Mouse (Mus musculus): Measurements from ENCODE around the gene Selenos. TPM values are rescaled to one million over a fixed set of nuclear protein-coding genes. Genes with fewer than 3 reads are reported as not detected.

The Selenos gene
- polyA plus RNA-seq, 1 experiment from 2014 or later = 145 TPM

GRCm38 (mm10) chr7:66113561-66113960 lies 34.1 kb downstream of the Selenos start:
- Histone ChIP-seq H3K9me3 (replicated peaks; ENCODE audit: low read length) (no peaks in the 10 kb centered on the region), H3K9ac (ENCODE audit: low read depth, low read length) (no peak overlapping the region), H3K4me1 (replicated peaks; ENCODE audit: insufficient read depth, low read length) (0 out of 2 replicates have a peak, but pooled peaks cover 5% of the 10 kb centered on the region), H3K36me3 (ENCODE audit: insufficient read depth, low read length) (no peaks in the 10 kb centered on the region), H3K27me3 (ENCODE audit: insufficient read depth, low read length) (no peaks in the 10 kb centered on the region), H3K4me2 (ENCODE audit: low read length) (no peak overlapping the region), H3K4me3 (replicated peaks; ENCODE audit: low read depth, low read length) (no peak overlapping the region), H3K27ac (no peak overlapping the region)
- no peak for TF ChIP-seq CTCF (IDR thresholded peaks at IDR 0.05; ENCODE audit: low read depth)
- 90% methylated on average over 3 of the region's 3 CpGs for WGBS
- DNase-seq (ENCODE audit: low spot score) (no peak), ATAC-seq (replicated peaks; ENCODE audit: low FRiP score, low read depth) (no peak)

DNA sequence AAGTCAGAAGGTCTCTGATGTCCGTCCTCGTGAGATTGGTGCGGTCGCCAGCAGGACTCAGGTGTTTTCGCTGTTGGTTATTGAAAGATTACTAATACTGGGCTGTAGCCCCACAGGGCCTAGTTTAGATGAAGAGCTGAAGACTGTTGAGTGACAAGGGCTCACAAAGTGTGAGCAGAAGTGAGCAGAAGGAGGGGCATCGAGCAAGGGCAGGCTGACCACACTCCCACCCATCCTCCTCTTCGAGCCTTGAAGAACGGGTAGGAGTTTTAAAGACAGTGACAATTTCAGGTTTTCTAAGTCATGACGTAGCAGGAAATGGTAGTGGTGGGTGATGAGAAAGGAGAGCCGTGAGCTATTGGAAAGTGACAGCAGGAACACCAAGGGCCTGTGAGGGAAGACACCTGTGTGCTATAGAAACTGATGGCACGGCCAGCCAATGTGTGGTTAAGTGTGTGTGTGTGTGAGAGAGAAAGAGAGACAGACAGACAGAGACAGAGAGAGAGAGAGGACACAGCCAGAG lies 36.4 kb downstream of the Selenos start:
- H3K27ac ChIP-seq = no peak overlapping the region
- 60% methylated on average over 11 of the region's 11 CpGs for WGBS
- no peak for TF ChIP-seq CTCF (IDR thresholded peaks at IDR 0.05; ENCODE audit: low read depth)
- H3K36me3 ChIP-seq (ENCODE audit: insufficient read depth, low read length) = no peaks in the 10 kb centered on the region
- no peak overlapping the region for H3K4me2 ChIP-seq (ENCODE audit: low read length)
- no peaks in the 10 kb centered on the region for H3K27me3 ChIP-seq (ENCODE audit: insufficient read depth, low read length)
- H3K4me3 ChIP-seq (replicated peaks; ENCODE audit: low read depth, low read length) = no peak overlapping the region
- no peaks in the 10 kb centered on the region for H3K9me3 ChIP-seq (replicated peaks; ENCODE audit: low read length)
- no peak overlapping the region for H3K9ac ChIP-seq (ENCODE audit: low read depth, low read length)
- no peak for ATAC-seq (replicated peaks; ENCODE audit: low FRiP score, low read depth)
- H3K4me1 ChIP-seq (replicated peaks; ENCODE audit: insufficient read depth, low read length) = peaks cover 9% of the 10 kb centered on the region; the same call in 1 of the 2 replicates
- DNase-seq (ENCODE audit: low spot score) = no peak

- peaks cover 12% of the 10 kb centered on the region; the same call in 1 of the 2 replicates for H3K4me1 ChIP-seq (replicated peaks; ENCODE audit: insufficient read depth, low read length)
- H3K9me3 ChIP-seq (replicated peaks; ENCODE audit: low read length) = no peaks in the 10 kb centered on the region
- no peak overlapping the region for H3K9ac ChIP-seq (ENCODE audit: low read depth, low read length)
- no peak overlapping the region for H3K4me2 ChIP-seq (ENCODE audit: low read length)
- WGBS = 76% methylated on average over 8 of the region's 8 CpGs
- H3K4me3 ChIP-seq (replicated peaks; ENCODE audit: low read depth, low read length) = no peak overlapping the region
- no peak overlapping the region for H3K27ac ChIP-seq
- TF ChIP-seq CTCF (IDR thresholded peaks at IDR 0.05; ENCODE audit: low read depth) = no peak
- ATAC-seq (replicated peaks; ENCODE audit: low FRiP score, low read depth) (no peak), DNase-seq (ENCODE audit: low spot score) (no peak)
- H3K27me3 ChIP-seq (ENCODE audit: insufficient read depth, low read length) = no peaks in the 10 kb centered on the region
- no peaks in the 10 kb centered on the region for H3K36me3 ChIP-seq (ENCODE audit: insufficient read depth, low read length)
These were observed 37.5 kb downstream of the Selenos start for GRCm38 (mm10) chr7:66116906-66117482.

DNA sequence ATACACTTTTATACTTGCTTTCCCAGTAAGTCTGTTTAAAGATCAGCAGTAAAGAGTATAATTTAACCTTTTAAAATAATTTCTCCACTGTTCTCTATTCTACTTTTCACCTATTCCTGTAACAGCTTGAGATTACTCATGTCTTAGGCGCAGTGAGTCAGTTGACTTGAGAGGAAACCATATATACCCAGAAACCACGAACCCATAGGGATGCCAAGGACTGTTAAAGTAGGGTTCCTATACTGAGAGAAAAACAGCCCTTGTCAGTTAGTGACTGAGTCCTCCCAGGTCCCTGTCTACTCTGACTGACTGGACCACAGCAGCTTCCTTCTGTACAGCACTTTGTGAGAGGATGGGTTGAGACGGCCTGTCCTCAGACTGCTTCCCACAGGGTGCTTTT lies 38.6 kb downstream of the Selenos start:
- Histone ChIP-seq H3K27ac (no peak overlapping the region), H3K36me3 (ENCODE audit: insufficient read depth, low read length) (no peaks in the 10 kb centered on the region), H3K27me3 (ENCODE audit: insufficient read depth, low read length) (no peaks in the 10 kb centered on the region), H3K4me1 (replicated peaks; ENCODE audit: insufficient read depth, low read length) (peaks cover 12% of the 10 kb centered on the region; the same call in 1 of the 2 replicates), H3K9ac (ENCODE audit: low read depth, low read length) (no peak overlapping the region), H3K4me3 (replicated peaks; ENCODE audit: low read depth, low read length) (no peak overlapping the region), H3K4me2 (ENCODE audit: low read length) (no peak overlapping the region), H3K9me3 (replicated peaks; ENCODE audit: low read length) (no peaks in the 10 kb centered on the region)
- WGBS = 96% methylated on average over 3 of the region's 3 CpGs
- no peak for DNase-seq (ENCODE audit: low spot score)
- TF ChIP-seq CTCF (IDR thresholded peaks at IDR 0.05; ENCODE audit: low read depth) = no peak
- no peak for ATAC-seq (replicated peaks; ENCODE audit: low FRiP score, low read depth)

GRCm38 (mm10) chr7:66118796-66119195 lies 39.3 kb downstream of the Selenos start:
- TF ChIP-seq CTCF (IDR thresholded peaks at IDR 0.05; ENCODE audit: low read depth) = no peak
- H3K27me3 ChIP-seq (ENCODE audit: insufficient read depth, low read length) = no peaks in the 10 kb centered on the region
- DNase-seq (ENCODE audit: low spot score) = no peak
- no peak overlapping the region for H3K27ac ChIP-seq
- peaks cover 12% of the 10 kb centered on the region; the same call in 1 of the 2 replicates for H3K4me1 ChIP-seq (replicated peaks; ENCODE audit: insufficient read depth, low read length)
- WGBS = 70% methylated on average over 7 of the region's 7 CpGs
- no peak overlapping the region for H3K4me2 ChIP-seq (ENCODE audit: low read length)
- H3K4me3 ChIP-seq (replicated peaks; ENCODE audit: low read depth, low read length) = no peak overlapping the region
- ATAC-seq (replicated peaks; ENCODE audit: low FRiP score, low read depth) = no peak
- H3K36me3 ChIP-seq (ENCODE audit: insufficient read depth, low read length) = no peaks in the 10 kb centered on the region
- no peaks in the 10 kb centered on the region for H3K9me3 ChIP-seq (replicated peaks; ENCODE audit: low read length)
- no peak overlapping the region for H3K9ac ChIP-seq (ENCODE audit: low read depth, low read length)

DNA sequence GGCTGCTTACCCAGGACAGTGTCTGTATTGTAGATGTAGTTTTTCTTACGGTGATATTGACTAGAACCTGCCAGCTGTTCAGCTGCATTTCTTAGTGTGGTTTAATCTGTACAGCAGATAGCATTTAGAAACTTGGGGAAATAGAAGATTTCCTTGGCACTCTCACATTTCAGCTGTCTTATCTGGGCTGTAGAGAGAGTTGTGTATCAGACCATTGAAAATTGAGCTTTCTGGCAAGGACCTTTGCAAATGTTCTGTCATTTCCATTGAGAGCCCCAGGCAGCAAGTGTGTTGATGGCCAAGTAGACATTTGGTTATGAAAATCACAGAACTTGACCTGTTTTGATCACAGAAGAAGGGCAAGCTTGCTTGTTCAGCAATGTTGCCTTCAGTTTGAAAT lies 40.7 kb downstream of the Selenos start:
- H3K9me3 ChIP-seq (replicated peaks; ENCODE audit: low read length) = no peaks in the 10 kb centered on the region
- peaks cover 12% of the 10 kb centered on the region; the same call in 1 of the 2 replicates for H3K4me1 ChIP-seq (replicated peaks; ENCODE audit: insufficient read depth, low read length)
- DNase-seq (ENCODE audit: low spot score) (no peak), ATAC-seq (replicated peaks; ENCODE audit: low FRiP score, low read depth) (no peak)
- H3K27me3 ChIP-seq (ENCODE audit: insufficient read depth, low read length) = no peaks in the 10 kb centered on the region
- H3K27ac ChIP-seq = no peak overlapping the region
- H3K36me3 ChIP-seq (ENCODE audit: insufficient read depth, low read length) = no peaks in the 10 kb centered on the region
- H3K4me2 ChIP-seq (ENCODE audit: low read length) = no peak overlapping the region
- no peak overlapping the region for H3K9ac ChIP-seq (ENCODE audit: low read depth, low read length)
- H3K4me3 ChIP-seq (replicated peaks; ENCODE audit: low read depth, low read length) = no peak overlapping the region
- TF ChIP-seq CTCF (IDR thresholded peaks at IDR 0.05; ENCODE audit: low read depth) = no peak
- 47% methylated on average over 1 of the region's 1 CpGs for WGBS

All from kidney, postnatal 0 days (tissue).